Mouse (Mus musculus) stomach, postnatal 0 days (tissue): ENCODE results near the gene Zfp661.

Experiments
- CTCF ChIP-seq: IDR thresholded peaks from 2 replicates; pipeline ENCODE4 v1.5.1; 2016; ENCODE audit warnings: antibody characterized with exemption, low read depth, mild to moderate bottlenecking, moderate library complexity
- EP300 ChIP-seq: optimal IDR thresholded peaks from 2 replicates; pipeline ENCODE3; 2016; ENCODE audit warnings: antibody characterized with exemption

- TF ChIP-seq CTCF (peak; percentile 90), EP300 (no peak)
These were observed 27.6 kb downstream of the Zfp661 start for GRCm38 (mm10) chr2:127559070-127559966.
